Mouse (Mus musculus) kidney, postnatal 36 days (tissue): Measurements from ENCODE around the gene Dap.

ENCODE experiments used
- DNase-seq, 2 experiments: peaks; one replicate each; pipeline ENCODE4 v3.0.0; 2021 to 2022; ENCODE audit warnings: mixed read lengths in 2 of 2

The Dap gene

DNA sequence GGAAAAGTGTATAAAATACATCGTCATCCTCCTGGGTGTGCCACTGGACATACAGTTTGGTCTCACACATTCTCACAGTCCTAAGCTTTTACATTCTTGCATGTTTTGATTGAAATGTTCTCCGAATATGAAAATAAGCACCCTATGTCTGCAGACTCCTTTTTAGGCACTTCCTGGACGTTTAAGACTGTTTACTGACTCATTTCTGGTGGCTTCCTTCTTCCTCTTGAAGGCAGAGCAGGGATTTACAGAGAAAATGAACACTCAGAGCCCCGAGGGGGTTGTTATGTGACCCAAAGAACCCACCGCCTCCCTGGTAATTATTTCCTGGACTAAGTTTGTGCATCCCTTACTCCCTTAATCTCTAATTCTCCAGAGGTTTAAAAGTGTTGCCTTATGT lies 13.8 kb downstream of the Dap start:
- DNase-seq = no peak

DNA sequence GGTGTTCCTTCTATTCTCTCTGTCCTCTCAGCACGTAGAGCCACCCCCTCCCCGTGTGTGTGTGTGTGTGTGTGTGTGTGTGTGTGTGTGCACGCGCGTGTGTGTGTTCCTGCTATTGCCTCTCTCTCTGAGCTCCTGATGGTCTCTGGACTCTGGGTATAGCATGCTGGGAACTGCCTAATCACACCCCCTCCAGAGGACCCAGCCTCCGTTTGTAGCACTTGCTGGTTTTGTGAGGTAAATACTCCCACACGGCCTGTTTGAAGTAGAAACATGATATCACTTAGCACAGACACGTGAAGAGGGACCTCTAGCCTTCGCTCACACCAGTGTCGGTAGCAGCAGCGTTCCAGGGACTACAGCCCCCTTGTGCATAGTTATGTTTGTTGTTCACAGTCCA lies 14.5 kb downstream of the Dap start:
- DNase-seq = no peak

- DNase-seq = no peak
These were observed 15.6 kb downstream of the Dap start for GRCm38 (mm10) chr15:31239713-31240112.

DNA sequence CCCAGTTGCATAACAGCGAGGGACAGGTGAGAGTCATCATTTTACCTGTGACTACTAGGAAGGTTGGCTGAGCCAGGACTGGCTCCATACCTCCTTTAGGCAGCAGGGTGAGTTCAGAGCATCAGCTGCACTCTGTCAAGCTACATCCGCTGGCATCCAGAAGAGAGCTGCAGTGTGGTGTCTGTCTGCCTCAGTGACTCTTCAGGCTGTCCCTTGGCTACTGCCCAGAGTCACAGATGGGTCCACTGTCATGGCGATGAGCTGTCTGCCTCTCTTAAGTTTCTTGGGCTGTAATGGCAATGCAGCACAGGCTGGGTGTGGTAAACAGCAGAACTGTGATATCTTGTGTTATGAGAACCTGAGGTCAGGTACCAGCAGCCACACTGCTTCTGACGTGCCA lies 16.1 kb downstream of the Dap start:
- no peak for DNase-seq

DNA sequence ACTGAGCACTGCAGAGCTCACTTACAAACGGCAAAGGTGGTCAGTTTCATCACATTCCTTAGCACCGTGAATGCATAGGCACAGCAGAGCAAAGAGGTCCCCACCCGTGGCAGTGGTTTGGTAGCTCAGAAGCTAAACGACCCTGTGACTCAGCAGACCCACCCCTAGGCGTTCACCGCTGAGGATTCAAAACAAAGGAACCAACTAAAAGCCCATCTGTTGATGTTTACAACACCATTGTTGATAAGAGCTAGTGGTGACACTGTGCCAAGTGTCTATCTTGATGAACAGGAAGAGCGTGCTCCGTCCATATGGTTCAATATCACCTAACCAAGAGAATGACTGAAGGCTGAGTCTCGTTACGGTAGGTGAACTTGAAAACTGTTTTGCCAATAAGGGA lies 19.1 kb downstream of the Dap start:
- no peak for DNase-seq

DNA sequence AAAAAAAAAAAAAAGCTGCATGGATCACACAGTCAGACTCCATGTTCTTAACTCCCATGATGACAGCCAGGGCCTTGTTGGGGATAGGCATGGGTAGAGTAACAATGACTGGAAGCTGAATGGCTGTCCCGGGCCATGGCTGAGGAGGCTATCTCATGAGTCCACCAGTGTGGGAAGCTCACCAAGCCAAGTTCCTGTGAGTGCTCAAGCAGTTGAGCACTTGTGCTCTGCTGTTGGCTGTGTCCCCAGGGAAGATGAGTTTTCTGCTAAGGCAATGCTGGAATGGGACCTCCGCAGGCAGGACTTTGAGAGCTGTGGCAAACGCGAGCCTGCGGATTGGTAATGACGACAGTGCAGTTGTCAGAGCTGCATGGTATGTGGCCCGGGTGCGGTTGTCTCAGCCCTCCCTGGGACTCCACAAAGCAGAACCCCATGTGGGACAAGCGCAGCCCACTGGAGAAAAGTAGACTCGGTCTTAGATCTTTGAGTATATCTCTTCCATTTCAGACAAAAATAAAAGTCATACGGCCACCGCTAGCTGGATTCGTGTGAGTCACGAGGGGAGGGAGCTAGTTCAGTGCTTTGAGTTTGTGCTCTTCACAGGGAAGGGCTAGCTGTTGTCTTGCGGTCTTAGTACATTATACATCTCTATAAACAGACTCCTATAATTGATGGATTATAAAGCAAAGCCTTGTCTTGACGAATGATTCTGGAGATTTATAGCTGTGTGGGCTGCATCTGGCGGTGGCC lies 20.8 kb downstream of the Dap start:
- DNase-seq = no peak

GRCm38 (mm10) chr15:31245934-31246333 lies 21.8 kb downstream of the Dap start:
- no peak for DNase-seq

- no peak for DNase-seq
These were observed 22.9 kb downstream of the Dap start for GRCm38 (mm10) chr15:31247035-31247434.

DNA sequence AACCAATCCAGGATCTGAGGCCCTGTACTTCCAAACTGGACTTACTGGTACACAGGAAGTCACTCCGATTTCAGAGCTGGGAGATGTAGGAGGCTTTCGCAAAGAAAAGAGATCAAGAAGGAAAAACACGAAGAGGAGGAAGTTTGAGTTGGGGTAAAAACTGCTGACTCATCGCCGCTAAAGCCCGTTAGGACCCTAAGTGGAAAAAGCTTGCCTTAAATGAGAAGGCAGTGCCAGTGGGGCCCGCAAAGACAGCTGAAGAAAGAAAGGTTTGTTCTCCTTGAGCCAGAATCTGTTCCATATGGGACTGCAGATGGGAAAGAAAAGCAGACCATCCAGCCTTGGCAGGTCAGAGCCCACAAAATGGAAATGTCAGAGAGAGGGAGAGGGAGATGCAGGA lies 24.8 kb downstream of the Dap start:
- no peak for DNase-seq

DNA sequence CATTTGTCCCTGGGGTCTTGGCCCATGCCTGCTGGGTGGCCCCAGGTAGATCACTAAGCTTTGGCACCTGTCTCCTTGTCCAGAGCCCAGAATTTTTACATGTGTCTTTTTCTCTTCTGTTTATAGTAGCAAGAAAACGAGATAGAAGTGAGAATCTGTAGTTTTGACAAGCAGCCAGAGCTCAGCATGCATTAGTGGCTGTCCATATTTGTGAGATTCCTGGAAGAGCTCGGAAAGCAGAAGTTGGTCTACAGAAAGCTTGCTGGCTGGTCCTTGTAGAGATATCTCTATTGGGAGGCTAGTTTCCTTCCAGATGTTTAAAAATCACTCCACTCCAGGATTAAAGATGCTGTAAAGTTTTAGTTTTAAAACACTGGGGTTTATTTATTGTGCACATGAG lies 25.9 kb downstream of the Dap start:
- DNase-seq = no peak

DNA sequence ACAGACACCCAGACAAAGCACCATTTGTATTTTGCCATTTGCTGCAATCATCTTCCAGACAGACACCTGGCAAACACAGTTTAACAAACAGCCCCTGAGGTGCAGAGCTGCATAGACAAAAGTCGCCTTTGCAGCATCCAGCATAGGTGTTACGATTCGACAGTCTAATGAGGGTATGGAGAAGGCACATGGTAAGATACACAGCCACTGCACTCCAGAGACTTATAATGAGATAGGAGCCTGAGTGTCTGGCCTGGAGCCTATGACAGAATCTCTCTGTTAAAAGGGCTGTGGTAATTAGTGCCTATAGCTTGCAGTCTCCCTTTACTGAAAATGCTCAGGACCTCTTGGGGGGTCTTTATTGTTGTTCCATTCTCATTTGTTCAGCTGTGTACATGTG lies 26.6 kb downstream of the Dap start:
- no peak for DNase-seq

GRCm38 (mm10) chr15:31251189-31251588 lies 27.1 kb downstream of the Dap start:
- peak in 1 of 2 experiments; percentile 45 for DNase-seq

DNA sequence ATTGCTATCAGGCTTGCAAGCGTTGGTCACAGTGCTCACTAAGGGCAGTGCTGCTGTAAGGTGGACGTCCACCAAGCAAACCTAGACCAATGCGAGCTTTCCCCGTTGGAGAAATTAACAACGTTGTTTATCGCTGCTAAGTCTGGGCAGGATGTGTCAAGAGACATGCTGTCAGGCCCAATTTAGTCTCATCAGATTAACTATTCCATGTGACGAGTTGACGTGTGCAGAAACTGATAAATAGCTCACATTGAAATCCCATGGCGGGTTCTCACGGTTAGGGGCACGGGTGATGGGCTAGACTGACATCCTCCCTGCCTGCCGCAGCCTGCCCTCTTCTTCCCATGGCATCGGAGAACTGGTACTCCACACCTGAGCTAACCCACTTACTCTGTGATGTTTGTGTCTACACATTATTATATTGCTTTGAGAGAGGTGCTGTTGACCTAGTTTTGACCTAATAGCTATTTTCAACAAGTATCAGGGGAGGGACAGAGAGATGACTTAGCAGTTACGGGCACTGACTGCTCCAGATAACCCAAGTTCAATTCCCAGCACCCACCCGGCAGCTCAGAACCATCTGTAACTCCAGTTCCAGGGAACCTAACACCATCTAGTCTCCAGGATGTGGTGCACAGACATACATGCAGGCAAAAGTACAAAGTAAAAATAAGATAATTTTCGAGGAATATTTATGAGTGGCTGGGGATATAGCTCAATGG lies 28.6 kb downstream of the Dap start:
- DNase-seq = no peak

DNA sequence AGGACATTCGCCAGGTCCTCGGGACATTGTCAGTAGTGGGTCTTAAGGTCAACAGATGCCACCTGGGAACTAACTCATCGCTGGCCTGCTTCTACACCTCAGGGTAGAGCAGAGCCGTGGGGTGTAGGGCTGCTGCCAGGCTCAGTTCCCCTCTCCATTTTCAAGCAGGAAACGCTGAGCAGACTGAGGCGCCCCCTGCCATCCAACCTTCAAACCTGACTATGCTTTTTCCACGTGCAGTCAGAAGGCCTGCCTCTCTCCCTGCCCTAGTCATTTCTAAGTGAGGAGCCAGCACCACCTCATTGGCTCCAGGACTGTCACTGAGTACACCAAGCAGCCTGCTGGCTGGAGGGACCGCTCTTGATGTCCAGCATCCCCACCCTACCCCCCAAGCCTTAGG lies 29.3 kb downstream of the Dap start:
- no peak for DNase-seq

DNA sequence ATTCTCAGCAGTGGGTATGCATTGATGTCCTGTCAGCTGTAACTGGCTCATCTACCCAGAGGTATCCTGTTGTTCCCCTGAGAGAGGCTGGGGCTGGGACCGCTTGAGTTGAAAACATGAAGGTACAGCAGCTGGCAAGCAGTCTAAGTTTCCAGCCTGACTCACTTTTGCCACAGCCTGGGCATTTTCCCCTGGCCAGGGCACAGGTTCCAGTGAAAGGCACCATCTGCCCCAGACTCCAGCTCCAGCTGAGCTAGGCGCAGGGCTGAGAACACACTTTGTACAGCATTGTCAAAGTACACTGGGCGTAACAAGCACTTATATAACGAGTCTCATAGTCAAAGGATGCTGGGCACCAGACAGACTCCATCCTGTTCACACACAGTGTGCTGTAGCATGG lies 29.8 kb downstream of the Dap start:
- DNase-seq = peak; percentile 69 to 84

DNA sequence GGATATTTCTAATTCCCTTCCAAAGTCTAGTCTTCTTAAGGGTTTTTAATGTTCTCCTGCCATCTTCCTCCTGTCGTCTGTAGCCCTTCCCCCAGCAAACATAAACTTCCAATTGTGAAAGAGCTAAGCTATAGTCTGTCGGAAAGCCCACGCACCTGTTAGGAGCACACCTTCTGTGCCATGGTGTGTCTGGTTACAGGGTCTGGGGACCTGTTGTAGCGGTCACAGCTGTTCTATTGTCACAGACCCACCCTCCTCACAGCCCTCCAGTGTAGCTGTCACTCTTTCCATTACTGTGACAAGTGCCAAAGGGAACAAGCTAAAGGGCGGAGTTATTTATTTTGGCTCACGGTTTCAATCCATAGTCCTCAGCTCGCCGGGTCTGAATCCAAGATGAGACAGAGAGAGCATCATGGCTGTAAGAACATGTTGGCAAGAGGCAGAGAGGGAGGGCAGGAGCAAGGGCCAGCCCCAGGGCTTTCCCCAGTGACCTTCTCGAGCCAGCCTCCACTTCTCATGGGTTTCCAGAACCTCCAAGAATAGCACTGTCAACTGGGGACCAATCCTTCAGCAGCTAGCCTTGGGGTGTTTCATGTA lies 30.9 kb downstream of the Dap start:
- no peak for DNase-seq

DNA sequence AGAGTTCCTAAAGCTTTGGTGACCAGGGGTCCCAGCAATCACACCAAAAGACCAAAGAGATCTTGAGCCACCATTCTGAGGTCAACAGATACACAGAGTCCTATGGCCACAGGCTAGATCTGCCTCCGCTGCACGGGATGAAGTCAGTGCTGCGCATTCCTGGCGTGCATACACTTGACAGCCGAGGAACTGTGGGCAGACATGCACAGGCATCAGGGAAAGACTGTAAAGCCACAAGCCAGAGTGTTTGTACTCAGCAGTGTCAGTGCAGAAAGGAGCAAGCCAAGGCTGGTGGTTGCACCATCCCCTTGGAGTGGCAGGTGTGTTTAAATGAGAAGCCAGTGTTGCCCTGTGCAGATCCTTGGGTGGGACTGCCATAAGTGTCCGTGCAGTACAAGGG lies 31.6 kb downstream of the Dap start:
- no peak for DNase-seq

DNA sequence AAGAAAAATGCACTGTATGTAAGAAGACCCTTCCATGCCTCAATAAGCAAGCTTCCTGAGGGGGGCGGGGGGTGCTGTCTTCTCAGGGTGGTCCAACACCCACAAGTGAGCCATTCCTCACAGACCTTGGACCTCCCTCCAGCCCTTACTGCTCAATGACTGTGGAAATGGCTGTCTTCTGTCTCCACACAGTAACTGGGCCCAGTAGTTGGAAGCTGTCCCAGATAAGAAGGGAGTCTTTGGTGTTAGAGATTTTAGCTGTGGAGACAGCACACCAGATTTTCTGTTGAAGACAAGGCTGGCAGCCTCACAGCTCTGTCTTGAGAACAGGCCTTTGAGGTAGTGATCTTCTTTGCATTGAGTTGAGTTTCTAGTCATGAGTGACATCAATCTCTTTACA lies 33.2 kb downstream of the Dap start:
- no peak for DNase-seq

DNA sequence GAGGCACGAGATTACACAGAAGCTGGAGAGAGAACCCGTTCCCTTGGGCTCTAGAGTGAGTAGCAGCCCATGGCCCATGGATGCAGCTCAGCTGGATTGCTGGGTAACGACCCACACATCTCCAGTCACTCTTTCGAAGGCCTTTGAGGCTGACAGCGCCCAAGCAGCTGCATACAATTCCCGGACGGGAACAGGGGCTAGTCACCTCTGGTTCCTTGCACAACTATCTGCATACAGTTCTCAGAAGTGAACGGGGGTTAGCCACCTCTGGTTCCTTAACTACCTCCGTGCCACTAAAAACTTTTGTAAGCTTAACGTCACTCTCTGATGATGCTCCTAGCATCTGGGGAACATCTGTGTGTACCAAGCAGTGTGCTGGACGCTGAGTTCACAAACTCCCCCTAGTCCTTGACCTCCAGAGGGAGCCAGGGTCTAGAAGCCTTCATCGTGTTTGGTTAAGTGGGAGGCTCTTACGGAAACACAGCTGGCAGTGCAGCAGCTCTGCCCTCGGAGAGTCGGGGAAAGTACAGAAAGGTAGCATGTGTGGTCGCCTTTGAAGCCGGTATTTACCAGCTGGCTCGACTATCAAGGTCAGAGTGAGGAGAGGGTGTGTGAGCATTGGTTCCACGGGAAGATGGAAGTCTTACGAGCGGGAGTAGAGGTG lies 34.0 kb downstream of the Dap start:
- no peak for DNase-seq

DNA sequence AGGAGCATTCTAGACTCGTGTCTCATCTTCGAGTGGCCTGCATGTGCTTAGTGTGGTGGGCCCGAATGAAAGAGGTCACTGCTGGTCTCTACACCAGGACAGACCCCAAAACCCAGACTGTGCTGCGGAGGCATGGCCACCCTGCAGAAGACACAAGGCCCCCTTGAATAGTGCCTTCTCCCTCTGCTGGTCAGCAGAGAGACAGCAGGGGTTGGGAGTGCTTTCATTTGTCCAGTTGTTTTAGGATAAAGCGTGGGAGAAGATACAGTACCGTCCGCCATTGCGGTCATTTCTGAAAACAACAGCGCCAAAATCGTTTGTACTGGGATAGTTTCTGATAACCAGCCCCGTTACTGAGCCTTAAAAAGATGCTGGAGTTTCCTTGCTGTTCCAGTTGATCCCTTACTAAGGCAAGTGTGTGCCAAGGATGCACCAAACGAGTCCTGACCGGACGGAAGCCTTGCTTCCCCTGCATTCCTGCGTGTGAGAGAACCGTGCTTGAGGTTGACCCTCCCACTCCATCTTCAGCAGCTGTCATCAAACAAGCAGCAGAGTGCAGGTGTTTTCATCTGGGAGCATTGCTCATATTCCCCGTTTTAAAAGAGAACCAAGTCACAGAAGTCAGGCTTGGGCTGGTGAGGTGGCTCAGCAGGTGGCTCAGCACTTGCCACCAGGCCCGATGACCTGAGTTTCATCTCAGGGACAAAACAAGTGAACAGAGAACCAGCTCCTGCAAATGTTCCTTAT lies 34.8 kb downstream of the Dap start:
- no peak for DNase-seq

- DNase-seq = no peak
These were observed 37.0 kb downstream of the Dap start for GRCm38 (mm10) chr15:31261094-31261493.

DNA sequence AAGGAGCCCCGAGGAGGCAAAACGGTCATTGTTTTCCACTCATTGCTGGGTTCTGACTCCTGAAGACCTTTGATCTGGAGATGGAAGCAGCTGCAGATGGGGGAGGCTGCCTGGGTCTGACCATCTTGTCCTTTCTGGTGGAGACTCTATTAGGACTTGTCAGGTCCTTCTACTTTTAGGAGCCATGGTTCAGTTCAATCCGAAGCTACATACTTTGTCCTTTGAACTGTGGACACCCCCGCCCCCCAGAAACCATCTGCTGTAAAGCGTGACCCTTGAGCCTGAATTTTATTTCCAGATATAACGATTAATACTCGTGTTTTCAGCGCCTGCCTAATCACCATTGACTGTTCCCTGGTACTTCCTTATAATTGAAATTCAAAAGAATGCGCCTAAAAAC lies 38.2 kb downstream of the Dap start:
- peak; percentile 45 to 46 for DNase-seq

DNA sequence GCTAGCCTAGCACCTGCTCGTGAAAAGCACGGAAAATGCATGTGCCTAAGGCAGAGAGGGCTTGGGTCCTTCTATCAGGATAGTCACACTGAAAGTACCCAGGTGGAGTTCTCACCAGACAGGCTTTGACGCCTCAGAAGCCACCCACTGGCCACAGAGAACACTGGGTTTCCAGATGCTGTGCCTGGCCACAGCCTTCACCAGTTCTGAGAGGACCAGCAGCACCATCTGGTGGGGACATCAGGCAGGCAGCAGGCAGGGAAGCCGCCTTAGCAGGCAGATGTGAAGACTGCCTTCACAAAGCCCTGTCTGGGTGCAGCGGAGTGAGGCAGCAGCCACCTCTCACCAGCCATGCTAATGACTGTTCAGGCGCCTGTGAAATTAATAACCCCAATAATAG lies 40.7 kb downstream of the Dap start:
- peak; percentile 82 to 91 for DNase-seq
